ENCODE assay signal across 13 mouse cellular contexts in the genomic region with DNA sequence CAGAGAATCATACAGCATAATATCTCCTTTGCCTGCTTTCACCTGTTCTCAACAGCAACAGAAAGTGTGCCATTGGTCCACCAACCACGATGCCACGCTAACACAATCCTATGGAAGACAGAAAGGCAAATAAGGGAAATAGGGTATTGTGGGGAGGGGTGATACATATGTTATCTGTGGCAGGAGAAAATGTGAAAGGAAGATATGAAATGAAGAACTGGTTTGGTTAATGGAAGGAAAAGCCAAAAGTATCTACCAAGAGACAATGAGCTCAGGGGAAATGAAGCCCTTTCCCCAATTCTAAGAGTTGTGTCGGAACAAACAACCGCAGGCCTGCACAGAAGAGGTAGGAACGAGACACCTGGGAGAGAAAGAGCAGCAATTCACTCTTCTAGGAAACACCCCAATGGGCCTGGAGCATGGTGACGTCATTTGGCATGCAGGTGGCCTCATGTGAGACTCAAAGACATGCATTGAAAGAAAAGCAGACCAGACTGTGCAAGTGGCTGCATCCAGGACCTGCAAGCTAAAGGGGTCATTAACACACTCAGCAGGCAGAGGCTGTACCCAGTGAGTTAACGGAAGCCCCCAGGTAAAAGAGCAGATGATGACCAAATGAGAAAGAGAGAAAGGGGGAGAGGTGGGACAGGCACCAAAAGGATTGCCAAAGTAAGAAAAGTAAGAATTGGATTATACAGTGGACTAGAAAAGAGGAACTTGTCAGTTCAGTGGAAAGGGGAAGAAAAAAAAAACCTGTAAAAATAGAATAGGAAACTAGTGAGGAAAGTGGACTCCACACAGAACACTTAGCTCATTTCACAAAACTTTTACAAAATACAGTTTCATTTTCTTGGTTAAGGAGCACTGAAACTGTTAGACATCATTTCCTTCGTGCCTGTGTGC.
A peak's percentile ranks its signal among the peaks of the same experiment; 100 is the strongest.
DNase-seq lines count a peak whose midpoint lies in the region; ATAC-seq lines count a peak whose summit lies in the region.
"Had no signal": no experiment of that assay in that cellular context is flagged by ENCODE, and none has a peak within 500 bp of the region (broad histone marks: within the 10 kb centered on the region; RNA-seq: fewer than 3 reads in every experiment).

No protein-coding gene starts in this region.

- H3K4me1 ChIP-seq in limb, embryonic 12.5 days (replicated peaks), result peaks cover 21% of the 10 kb centered on the region
- H3K4me1 ChIP-seq in forebrain, embryonic 12.5 days, result peaks cover 20% of the 10 kb centered on the region

- intact Hi-C loops in left cerebral cortex, postnatal 4 days (cut with DNase I), result no loop called here

- ATAC-seq in limb, embryonic 12.5 days (ENCODE audit: insufficient number of reproducible peaks, insufficient read depth, low FRiP score, low TSS enrichment, low read depth), result peak; percentile 31
- no peak for ATAC-seq in forebrain, embryonic 12.5 days (ENCODE audit: low FRiP score)
- ATAC-seq: forebrain, embryonic 15.5 days had no signal

- H3K27ac ChIP-seq in limb, embryonic 12.5 days, result peak overlapping the region; percentile 50; the same call in 1 of the 2 replicates
- no peak overlapping the region for H3K27ac ChIP-seq in forebrain, embryonic 12.5 days
- H3K27ac ChIP-seq: forebrain, embryonic 15.5 days had no signal

- no peaks in the 10 kb centered on the region for H3K27me3 ChIP-seq in limb, embryonic 12.5 days
- peaks cover 11% of the 10 kb centered on the region; the same call in 1 of the 2 replicates for H3K27me3 ChIP-seq in forebrain, embryonic 12.5 days
- H3K27me3 ChIP-seq: forebrain, embryonic 15.5 days had no signal

- no peak overlapping the region for H3K9ac ChIP-seq in limb, embryonic 12.5 days (replicated peaks)
- H3K9ac ChIP-seq in forebrain, embryonic 12.5 days, result no peak overlapping the region
- H3K9ac ChIP-seq: forebrain, embryonic 15.5 days; lung, embryonic 14.5 days had no signal

- no peaks in the 10 kb centered on the region for H3K9me3 ChIP-seq in limb, embryonic 12.5 days
- no peaks in the 10 kb centered on the region for H3K9me3 ChIP-seq in forebrain, embryonic 12.5 days
- H3K9me3 ChIP-seq: forebrain, embryonic 15.5 days had no signal

- peak; percentile 42 for DNase-seq in left cerebral cortex, postnatal 4 days
- no peak for DNase-seq in left cerebral cortex, adult 11 months (ENCODE audit: low spot score)
- DNase-seq in 3134 (ENCODE audit: extremely low read depth, insufficient read length, low spot score) (peak; percentile 1), MEL-GATA-1-ER (ENCODE audit: extremely low read depth, low read depth) (peak; percentile 39)
- no peak for DNase-seq in layer of hippocampus, postnatal 10 days (ENCODE audit: low spot score in 2 of 2)
- DNase-seq in kidney, postnatal 36 days, result no peak
- DNase-seq: cerebellum, adult 9-10 months; lung, embryonic 14.5 days; thymus, postnatal 25 days had no signal

- H3K4me3 ChIP-seq in limb, embryonic 12.5 days (replicated peaks), result no peak overlapping the region
- H3K4me3 ChIP-seq in forebrain, embryonic 12.5 days (replicated peaks), result no peak overlapping the region
- H3K4me3 ChIP-seq: forebrain, embryonic 15.5 days; myocyte had no signal

- no peak overlapping the region for H3K4me2 ChIP-seq in limb, embryonic 12.5 days
- no peak overlapping the region for H3K4me2 ChIP-seq in forebrain, embryonic 12.5 days
- H3K4me2 ChIP-seq: forebrain, embryonic 15.5 days; lung, embryonic 14.5 days had no signal

- WGBS in limb, embryonic 12.5 days, result 58% methylated on average over 8 of the region's 8 CpGs
- 68% methylated on average over 8 of the region's 8 CpGs for WGBS in forebrain, embryonic 12.5 days

- no peaks in the 10 kb centered on the region for H3K36me3 ChIP-seq in limb, embryonic 12.5 days
- no peaks in the 10 kb centered on the region for H3K36me3 ChIP-seq in forebrain, embryonic 12.5 days (replicated peaks)
- H3K36me3 ChIP-seq: forebrain, embryonic 15.5 days had no signal

Comparison
In these comparisons a context has a peak if more than half of its experiments do, and no peak if none do; other contexts are left out.
1. DNase-seq: peak in left cerebral cortex, postnatal 4 days (single experiment), 3134 (single experiment) and MEL-GATA-1-ER (single experiment); none in left cerebral cortex, adult 11 months (single experiment), layer of hippocampus, postnatal 10 days (0 of 2) and kidney, postnatal 36 days (0 of 2).